Mouse (Mus musculus): Measurements from ENCODE around the gene Krt86.
A peak's percentile ranks its signal among the peaks of the same experiment; 100 is the strongest.

Gene Krt86

GRCm38 (mm10) chr15:101472952-101473528 is at the start of gene Krt86:
Gene Krt86, plus strand, starts transcription at chr15:101473478.
- peak in 1 of 2 experiments; percentile 18 for DNase-seq (ENCODE audit: low spot score in 2 of 2)

GRCm38 (mm10) chr15:101424914-101425313 is 48.4 kb upstream of the Krt86 start:
- DNase-seq (ENCODE audit: low spot score in 2 of 2) = no peak

GRCm38 (mm10) chr15:101436611-101437010 is 36.7 kb upstream of the Krt86 start:
- no peak for DNase-seq (ENCODE audit: low spot score in 2 of 2)

GRCm38 (mm10) chr15:101438555-101438954 is 34.7 kb upstream of the Krt86 start, which contains the start of gene Krt87:
Gene Krt87, minus strand, starts transcription at chr15:101438804.
- no peak for DNase-seq (ENCODE audit: low spot score in 2 of 2)

GRCm38 (mm10) chr15:101440837-101441236 is 32.4 kb upstream of the Krt86 start:
- no peak for DNase-seq (ENCODE audit: low spot score in 2 of 2)

- DNase-seq (ENCODE audit: low spot score in 2 of 2) = no peak
Measured at GRCm38 (mm10) chr15:101446572-101446971, 26.7 kb upstream of the Krt86 start.

GRCm38 (mm10) chr15:101447444-101447843 is 25.8 kb upstream of the Krt86 start, which contains the start of gene Krt88:
Gene Krt88, plus strand, starts transcription at chr15:101447744.
- no peak for DNase-seq (ENCODE audit: low spot score in 2 of 2)

- DNase-seq (ENCODE audit: low spot score in 2 of 2) = peak; percentile 62 to 77
Measured at GRCm38 (mm10) chr15:101453093-101453736, 20.1 kb upstream of the Krt86 start.

GRCm38 (mm10) chr15:101454774-101455173 is 18.5 kb upstream of the Krt86 start:
- DNase-seq (ENCODE audit: low spot score in 2 of 2) = no peak

- DNase-seq (ENCODE audit: low spot score in 2 of 2) = no peak
Measured at GRCm38 (mm10) chr15:101455292-101455691, 18.0 kb upstream of the Krt86 start.

GRCm38 (mm10) chr15:101455891-101456290 is 17.4 kb upstream of the Krt86 start:
- DNase-seq (ENCODE audit: low spot score in 2 of 2) = no peak

GRCm38 (mm10) chr15:101458361-101458930 is 14.8 kb upstream of the Krt86 start:
- DNase-seq (ENCODE audit: low spot score in 2 of 2) = no peak

GRCm38 (mm10) chr15:101459283-101459682 is 14.0 kb upstream of the Krt86 start:
- DNase-seq (ENCODE audit: low spot score in 2 of 2) = no peak

- no peak for DNase-seq (ENCODE audit: low spot score in 2 of 2)
Measured at GRCm38 (mm10) chr15:101463651-101464050, 9.6 kb upstream of the Krt86 start, which contains the start of gene Krt81. Gene Krt81, minus strand, starts transcription at chr15:101463751.

GRCm38 (mm10) chr15:101469093-101469492 is 4.2 kb upstream of the Krt86 start:
- DNase-seq (ENCODE audit: low spot score in 2 of 2) = no peak

- DNase-seq (ENCODE audit: low spot score in 2 of 2) = peak; percentile 12 to 36
Measured at GRCm38 (mm10) chr15:101479007-101479665, 5.9 kb downstream of the Krt86 start.

GRCm38 (mm10) chr15:101479666-101480060 is 6.4 kb downstream of the Krt86 start:
- no peak for DNase-seq (ENCODE audit: low spot score in 2 of 2)

GRCm38 (mm10) chr15:101482056-101482455 is 8.8 kb downstream of the Krt86 start:
- DNase-seq (ENCODE audit: low spot score in 2 of 2) = no peak

- DNase-seq (ENCODE audit: low spot score in 2 of 2) = no peak
Measured at GRCm38 (mm10) chr15:101483646-101484045, 10.4 kb downstream of the Krt86 start.

GRCm38 (mm10) chr15:101484939-101485338 is 11.7 kb downstream of the Krt86 start:
- no peak for DNase-seq (ENCODE audit: low spot score in 2 of 2)

GRCm38 (mm10) chr15:101485911-101486635 is 12.8 kb downstream of the Krt86 start:
- no peak for DNase-seq (ENCODE audit: low spot score in 2 of 2)

- DNase-seq (ENCODE audit: low spot score in 2 of 2) = no peak
Measured at GRCm38 (mm10) chr15:101491431-101491830, 18.2 kb downstream of the Krt86 start, which contains the start of gene Krt83. Gene Krt83, minus strand, starts transcription at chr15:101491512.

Data from urinary bladder, postnatal 36 days (tissue).